Mouse (Mus musculus): ENCODE data around the gene Cd81. TPM values are rescaled to one million over a fixed set of nuclear protein-coding genes. Genes with fewer than 3 reads are reported as not detected.

The Cd81 gene
- total RNA-seq, 2 experiments from 2014 or later, result 424 to 455 TPM

GRCm38 (mm10) chr7:143016424-143017142, 36.0 kb upstream of the Cd81 start:
- DNase-seq (ENCODE audit: low spot score), result no peak
- intact Hi-C loops (cut with DNase I), result no loop called here

- intact Hi-C loops (cut with DNase I), result no loop called here
- no peak for DNase-seq (ENCODE audit: low spot score)
These were observed 35.4 kb upstream of the Cd81 start for GRCm38 (mm10) chr7:143017181-143017580.

- no peak for DNase-seq (ENCODE audit: low spot score)
- intact Hi-C loops (cut with DNase I), result no loop called here
These were observed 32.5 kb upstream of the Cd81 start for GRCm38 (mm10) chr7:143020040-143020439.

GRCm38 (mm10) chr7:143020764-143021163, 31.8 kb upstream of the Cd81 start:
- DNase-seq (ENCODE audit: low spot score), result peak; percentile 27

GRCm38 (mm10) chr7:143021356-143022164, 31.0 kb upstream of the Cd81 start:
- intact Hi-C loops (cut with DNase I), result no loop called here
- no peak for DNase-seq (ENCODE audit: low spot score)

More at GRCm38 (mm10) chr7:143020764-143021163, 31.8 kb upstream of the Cd81 start:
- intact Hi-C loops (cut with DNase I), result no loop called here

GRCm38 (mm10) chr7:143023499-143023898, 29.0 kb upstream of the Cd81 start:
- no peak for DNase-seq (ENCODE audit: low spot score)
- intact Hi-C loops (cut with DNase I), result no loop called here

GRCm38 (mm10) chr7:143024293-143024692, 28.2 kb upstream of the Cd81 start:
- intact Hi-C loops (cut with DNase I), result no loop called here
- DNase-seq (ENCODE audit: low spot score), result no peak

- intact Hi-C loops (cut with DNase I), result no loop called here
- DNase-seq (ENCODE audit: low spot score), result no peak
These were observed 27.0 kb upstream of the Cd81 start for GRCm38 (mm10) chr7:143025496-143025895.

- intact Hi-C loops (cut with DNase I), result no loop called here
These were observed 25.3 kb upstream of the Cd81 start for GRCm38 (mm10) chr7:143027196-143027595.

GRCm38 (mm10) chr7:143031816-143032215, 20.7 kb upstream of the Cd81 start:
- intact Hi-C loops (cut with DNase I), result no loop called here
- DNase-seq (ENCODE audit: low spot score), result no peak

More at GRCm38 (mm10) chr7:143027196-143027595, 25.3 kb upstream of the Cd81 start:
- no peak for DNase-seq (ENCODE audit: low spot score)

GRCm38 (mm10) chr7:143033581-143033980, 19.0 kb upstream of the Cd81 start:
- intact Hi-C loops (cut with DNase I), result no loop called here
- no peak for DNase-seq (ENCODE audit: low spot score)

- no peak for DNase-seq (ENCODE audit: low spot score)
These were observed 18.4 kb upstream of the Cd81 start for GRCm38 (mm10) chr7:143034112-143034511.

GRCm38 (mm10) chr7:143034519-143035450, 17.8 kb upstream of the Cd81 start:
- DNase-seq (ENCODE audit: low spot score), result no peak
- intact Hi-C loops (cut with DNase I), result no loop called here

More at GRCm38 (mm10) chr7:143034112-143034511, 18.4 kb upstream of the Cd81 start:
- intact Hi-C loops (cut with DNase I), result no loop called here

- intact Hi-C loops (cut with DNase I), result no loop called here
- DNase-seq (ENCODE audit: low spot score), result no peak
These were observed 15.8 kb upstream of the Cd81 start for GRCm38 (mm10) chr7:143036787-143037186.

GRCm38 (mm10) chr7:143037306-143037705, 15.2 kb upstream of the Cd81 start:
- intact Hi-C loops (cut with DNase I), result no loop called here
- DNase-seq (ENCODE audit: low spot score), result no peak

GRCm38 (mm10) chr7:143038174-143038931, 14.2 kb upstream of the Cd81 start:
- intact Hi-C loops (cut with DNase I), result no loop called here
- no peak for DNase-seq (ENCODE audit: low spot score)

- intact Hi-C loops (cut with DNase I), result loop anchor here (2.0 kb wide), 1 partner anchor 30 kb away; no protein-coding TSS in a partner anchor
These were observed 12.0 kb upstream of the Cd81 start for GRCm38 (mm10) chr7:143040561-143040960.

GRCm38 (mm10) chr7:143041138-143041822, 11.3 kb upstream of the Cd81 start:
- no peak for DNase-seq (ENCODE audit: low spot score)
- intact Hi-C loops (cut with DNase I), result loop anchor here (2.0 kb wide), 1 partner anchor 30 kb away; no protein-coding TSS in a partner anchor

More at GRCm38 (mm10) chr7:143040561-143040960, 12.0 kb upstream of the Cd81 start:
- DNase-seq (ENCODE audit: low spot score), result no peak

GRCm38 (mm10) chr7:143042089-143042488, 10.4 kb upstream of the Cd81 start:
- intact Hi-C loops (cut with DNase I), result no loop called here

More at GRCm38 (mm10) chr7:143042089-143042488, 10.4 kb upstream of the Cd81 start:
- peak; percentile 70 for DNase-seq (ENCODE audit: low spot score)

All from heart, postnatal 25 days (tissue).